Mouse (Mus musculus) myocyte (in vitro differentiated cells): ENCODE results near the gene Chd1l.

Experiments
- CEBPB ChIP-seq: IDR thresholded peaks from 2 replicates; pipeline ENCODE4 v1.6.1; 2011; ENCODE audit warnings: mild to moderate bottlenecking, moderate library complexity; ENCODE audit not compliant: poor library complexity, insufficient read depth, severe bottlenecking
- E2F4 ChIP-seq: IDR thresholded peaks from one replicate; pipeline ENCODE4 v1.6.1; 2011; ENCODE audit warnings: mild to moderate bottlenecking, control low read depth, moderate library complexity; ENCODE audit not compliant: insufficient read depth
- MAX ChIP-seq: IDR thresholded peaks from one replicate; pipeline ENCODE4 v1.6.1; 2011; ENCODE audit warnings: low read depth, mild to moderate bottlenecking, control low read depth
- MYOD1 ChIP-seq, 3 experiments: IDR thresholded peaks; one replicate each; pipeline ENCODE4 v1.6.1; 2011; ENCODE audit warnings: control low read depth in 2 of 3, low read depth in 2 of 3, mild to moderate bottlenecking in 2 of 3, moderate library complexity in 1 of 3; ENCODE audit not compliant: insufficient read length in 2 of 3, control insufficient read depth in 1 of 3
- MYOG ChIP-seq, 3 experiments: IDR thresholded peaks; one replicate each; pipeline ENCODE4 v1.6.1; 2011; ENCODE audit warnings: control low read depth in 2 of 3, low read depth in 2 of 3, mild to moderate bottlenecking in 2 of 3; ENCODE audit not compliant: insufficient read length in 2 of 3, control insufficient read depth in 1 of 3, insufficient read depth in 1 of 3
- POLR2A ChIP-seq: IDR thresholded peaks from one replicate; pipeline ENCODE4 v1.6.1; 2011; ENCODE audit warnings: low read depth, mild to moderate bottlenecking, control low read depth, moderate library complexity; ENCODE audit not compliant: insufficient read length
- POLR2AphosphoS2 ChIP-seq: IDR thresholded peaks from one replicate; pipeline ENCODE4 v1.6.1; 2011; ENCODE audit warnings: low read depth, control low read depth; ENCODE audit not compliant: insufficient read length
- SRF ChIP-seq: IDR thresholded peaks from one replicate; pipeline ENCODE4 v1.6.1; 2011; ENCODE audit warnings: low read depth; ENCODE audit not compliant: control insufficient read depth, insufficient read length
- TCF12 ChIP-seq: IDR thresholded peaks from one replicate; pipeline ENCODE4 v1.6.1; 2011; ENCODE audit warnings: mild to moderate bottlenecking, control low read depth; ENCODE audit not compliant: poor library complexity, insufficient read depth, severe bottlenecking
- USF1 ChIP-seq: IDR thresholded peaks from one replicate; pipeline ENCODE4 v1.6.1; 2011; ENCODE audit warnings: low read depth, mild to moderate bottlenecking, control low read depth, moderate library complexity

DNA sequence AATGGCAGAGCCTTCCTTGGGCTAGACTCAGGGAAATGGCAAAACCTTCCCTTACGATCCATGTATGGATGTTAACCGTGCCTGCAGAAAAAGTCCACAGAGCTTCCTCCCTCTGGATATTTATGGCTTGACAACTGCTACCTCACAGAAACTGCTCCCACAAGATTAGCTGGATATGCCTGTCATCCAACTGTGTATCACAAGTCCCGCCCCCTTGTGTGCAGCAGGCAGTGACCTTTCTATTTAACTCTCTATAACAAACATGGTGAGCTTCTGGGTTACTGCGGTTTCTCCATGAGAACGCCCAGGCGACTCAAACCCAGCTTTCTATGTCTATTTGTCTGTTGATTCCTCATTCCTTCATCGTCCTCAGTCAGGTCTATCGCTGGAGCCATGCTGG, 7.9 kb upstream of the Chd1l start:
- no peak for TF ChIP-seq MAX
- no peak for TF ChIP-seq TCF12
- TF ChIP-seq POLR2A = no peak
- no peak for TF ChIP-seq MYOG (IDR thresholded peaks at IDR 0.05; ENCODE audit: control insufficient read depth in 1 of 3, insufficient read depth in 1 of 3, insufficient read length in 2 of 3, low read depth in 2 of 3)
- no peak for TF ChIP-seq POLR2AphosphoS2
- TF ChIP-seq E2F4 = no peak
- TF ChIP-seq USF1 = no peak
- TF ChIP-seq CEBPB = no peak
- no peak for TF ChIP-seq MYOD1 (IDR thresholded peaks at IDR 0.05; ENCODE audit: control insufficient read depth in 1 of 3, insufficient read length in 2 of 3, low read depth in 2 of 3)
- no peak for TF ChIP-seq SRF
